Mouse (Mus musculus) megakaryocyte progenitor cell, adult 5-6 weeks (primary cell): Measurements from ENCODE around the gene Gm20403. TPM values are rescaled to one million over a fixed set of nuclear protein-coding genes. Genes with fewer than 3 reads are reported as not detected.
"Not testable (repeated sequence)": the region's sequence is repeated elsewhere in the genome, so short reads cannot be mapped to it uniquely, and the experiment has no call there.

ENCODE experiments used
- ATAC-seq: replicated peaks from 2 replicates; pipeline ENCODE4 v1.8.0; 2016; ENCODE audit warnings: mild to moderate bottlenecking, moderate TSS enrichment, inconsistent platforms; ENCODE audit not compliant: poor library complexity
- total RNA-seq, 2 experiments: library from RNA; stranded (forward) in 1 of 2; stranded (reverse) in 1 of 2; fragments of 157-497, 149-512 nt in 1 of 2; fragments of 200-1000 nt in 1 of 2; gene quantifications; 2 replicates each; pipeline versions ENCODE4 v1.2.3 to v1.2.4; 2015 to 2017

The Gm20403 gene
- not detected in 2 replicates for total RNA-seq (2015)
- not detected in 2 replicates for total RNA-seq (2017)

GRCm38 (mm10) chr12:54986052-54986717 lies at the start of gene Gm20403:
Gene Gm20403, minus strand, starts transcription at chr12:54986529.
- peak; percentile 81 for ATAC-seq

GRCm38 (mm10) chr12:55027088-55027487 lies 40.8 kb upstream of the Gm20403 start:
- ATAC-seq: 0 out of 2 replicates have a peak, but pooled peaks have one; percentile 11

GRCm38 (mm10) chr12:55023284-55023683 lies 37.0 kb upstream of the Gm20403 start:
- no peak for ATAC-seq

- ATAC-seq: peak; percentile 73
These were observed 33.1 kb upstream of the Gm20403 start for GRCm38 (mm10) chr12:55019421-55019877.

GRCm38 (mm10) chr12:55017119-55017721 lies 30.9 kb upstream of the Gm20403 start:
- no peak for ATAC-seq

- ATAC-seq: peak; percentile 51
These were observed 30.2 kb upstream of the Gm20403 start for GRCm38 (mm10) chr12:55016339-55017118.

GRCm38 (mm10) chr12:55015428-55015827 lies 29.1 kb upstream of the Gm20403 start:
- ATAC-seq: no peak

- ATAC-seq: no peak
These were observed 27.5 kb upstream of the Gm20403 start, which contains the start of gene Baz1a for GRCm38 (mm10) chr12:55013626-55014398. Gene Baz1a, minus strand, starts transcription at chr12:55014348.

GRCm38 (mm10) chr12:55013031-55013430 lies 26.7 kb upstream of the Gm20403 start:
- no peak for ATAC-seq

- no peak for ATAC-seq
These were observed 21.2 kb upstream of the Gm20403 start for GRCm38 (mm10) chr12:55007361-55008008.

GRCm38 (mm10) chr12:55006071-55006470 lies 19.7 kb upstream of the Gm20403 start:
- no peak for ATAC-seq

- ATAC-seq: no peak
These were observed 18.1 kb upstream of the Gm20403 start for GRCm38 (mm10) chr12:55004396-55004795.

- no peak for ATAC-seq
These were observed 17.5 kb upstream of the Gm20403 start for GRCm38 (mm10) chr12:55003843-55004242.

DNA sequence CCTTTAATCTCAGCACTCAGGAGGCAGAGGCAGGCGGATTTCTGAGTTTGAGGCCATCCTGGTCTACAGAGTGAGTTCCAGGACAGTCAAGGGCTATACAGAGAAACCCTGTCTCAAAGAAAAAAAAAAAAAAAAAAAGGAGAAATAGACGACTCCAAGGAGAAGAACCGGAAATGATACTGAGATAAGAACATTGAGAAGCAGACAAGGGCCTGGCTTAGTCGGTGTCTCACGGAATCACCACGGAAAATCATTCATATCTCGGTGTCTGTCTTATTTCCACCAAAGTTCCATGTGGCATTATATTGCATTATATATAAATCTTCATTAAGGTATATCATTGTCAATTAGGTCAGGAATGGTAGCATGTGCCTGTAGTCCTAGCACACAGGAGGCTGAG lies 16.2 kb upstream of the Gm20403 start:
- not testable (repeated sequence) for ATAC-seq

- ATAC-seq: peak; percentile 98
These were observed 12.8 kb upstream of the Gm20403 start for GRCm38 (mm10) chr12:54999016-54999690.

DNA sequence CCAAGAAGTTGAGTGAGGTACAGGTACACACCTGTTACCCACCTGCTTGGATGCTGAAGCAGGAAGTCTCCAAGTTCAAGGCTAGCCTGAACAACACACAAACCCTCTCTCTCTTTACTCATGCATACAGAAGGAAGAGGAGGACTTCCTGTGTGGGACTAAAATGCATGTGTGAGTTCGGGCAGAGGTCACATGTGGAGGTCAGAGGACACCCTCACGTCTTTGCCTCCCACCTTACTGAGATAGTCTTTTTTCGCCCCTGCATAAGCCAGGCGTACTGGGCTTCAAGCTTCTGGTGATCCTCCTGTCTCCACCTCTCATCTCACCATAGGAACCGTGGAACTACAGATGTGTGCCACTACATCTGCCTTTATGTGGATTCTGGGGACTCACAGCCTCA lies 12.1 kb upstream of the Gm20403 start:
- ATAC-seq: no peak

DNA sequence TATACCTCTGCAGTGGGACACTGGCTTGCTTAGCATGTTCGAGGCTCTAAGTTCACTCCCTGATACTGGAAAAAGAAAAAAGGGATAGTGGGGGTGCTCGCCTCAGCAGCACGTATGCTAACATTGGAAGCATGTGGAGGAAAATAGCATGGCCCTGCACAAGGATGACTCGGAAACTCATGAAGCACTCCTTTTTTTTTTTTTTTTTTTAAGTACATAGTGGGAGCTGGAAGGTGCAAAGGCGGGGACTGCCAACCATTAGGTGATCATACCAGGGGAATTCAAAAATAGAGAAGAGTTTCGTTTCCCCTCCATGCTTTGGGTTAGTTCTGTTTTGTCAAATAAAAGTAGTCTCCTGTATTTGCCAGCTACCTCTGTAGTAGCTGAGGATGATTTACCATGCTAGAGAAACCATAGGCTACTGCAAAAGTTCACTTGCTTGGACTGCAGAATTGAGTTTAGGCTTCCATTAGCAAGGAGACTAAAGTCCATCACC lies 10.7 kb upstream of the Gm20403 start:
- ATAC-seq: no peak

DNA sequence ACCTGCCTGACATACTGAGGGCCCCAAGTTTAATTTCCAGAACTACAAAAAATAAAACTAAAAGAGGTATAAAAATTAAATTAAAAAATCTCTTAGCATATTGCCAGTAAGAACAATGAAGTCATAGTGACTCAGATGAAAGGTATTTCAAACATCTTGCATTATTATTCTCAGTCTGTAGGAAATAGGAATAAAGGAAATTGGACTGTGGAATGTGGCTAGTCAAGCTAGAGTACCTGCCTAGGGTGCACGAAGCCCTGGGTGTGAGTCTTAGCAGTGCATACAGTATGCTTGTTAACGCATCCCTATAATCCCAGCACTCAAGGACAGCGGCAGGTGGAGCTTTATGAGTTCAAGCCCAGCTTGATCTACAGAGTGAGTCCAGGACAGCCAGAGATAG lies 9.6 kb upstream of the Gm20403 start:
- no peak for ATAC-seq

DNA sequence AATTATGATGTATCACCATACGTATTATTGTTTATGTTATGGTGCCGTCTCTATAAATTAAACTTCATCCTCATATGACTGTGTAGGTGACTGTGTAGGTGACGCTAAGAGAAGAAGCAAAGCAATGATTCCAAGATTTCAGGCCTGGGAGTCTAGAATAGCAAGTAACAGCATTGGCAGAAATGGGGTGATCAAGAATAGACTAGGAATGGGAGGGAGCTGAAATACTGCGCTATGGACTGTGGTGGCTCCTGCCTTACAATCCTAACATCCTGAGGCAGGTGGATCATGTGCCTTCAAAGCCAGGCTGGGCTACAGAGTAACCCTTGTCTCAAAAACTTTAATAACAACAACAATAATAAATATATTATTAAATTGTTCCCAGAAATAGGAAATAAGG lies 8.1 kb upstream of the Gm20403 start:
- no peak for ATAC-seq

GRCm38 (mm10) chr12:54994068-54994386 lies 7.7 kb upstream of the Gm20403 start:
- 0 out of 2 replicates have a peak, but pooled peaks have one; percentile 0 for ATAC-seq
